Mouse (Mus musculus) urinary bladder, adult 18-20 months (tissue): ENCODE data around the gene Rab5b.
"Not testable (repeated sequence)": the region's sequence is repeated elsewhere in the genome, so short reads cannot be mapped to it uniquely, and the experiment has no call there.

Source experiments
- DNase-seq, 2 experiments: peaks; one replicate each; pipeline ENCODE4 v3.0.0; 2022; ENCODE audit warnings: low spot score in 2 of 2, mixed read lengths in 2 of 2

Rab5b gene

DNA sequence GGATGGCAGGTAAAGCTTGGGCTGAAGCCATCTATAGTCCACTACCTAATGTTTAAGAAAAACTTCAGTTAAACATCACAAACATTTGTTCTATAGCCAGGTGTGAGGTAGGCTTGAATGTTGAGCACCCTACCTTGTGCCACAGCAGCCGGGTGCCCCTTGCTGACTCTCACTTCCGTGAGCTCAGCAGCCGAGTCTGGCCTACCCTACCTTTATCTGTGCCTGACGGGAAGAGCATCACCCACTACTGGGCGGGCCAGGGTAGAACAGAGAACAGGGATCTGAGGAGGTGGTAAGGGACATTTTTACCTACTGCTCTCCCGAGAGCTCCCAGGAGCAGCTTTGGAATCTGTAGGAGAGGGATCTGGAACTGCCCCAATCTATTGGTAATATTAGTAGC is 53.3 kb downstream of the Rab5b start:
- DNase-seq = no peak

- no peak for DNase-seq
Observed at GRCm38 (mm10) chr10:128641871-128642270, 54.2 kb downstream of the Rab5b start.

- no peak for DNase-seq
Observed at GRCm38 (mm10) chr10:128640891-128641290, 55.2 kb downstream of the Rab5b start.

DNA sequence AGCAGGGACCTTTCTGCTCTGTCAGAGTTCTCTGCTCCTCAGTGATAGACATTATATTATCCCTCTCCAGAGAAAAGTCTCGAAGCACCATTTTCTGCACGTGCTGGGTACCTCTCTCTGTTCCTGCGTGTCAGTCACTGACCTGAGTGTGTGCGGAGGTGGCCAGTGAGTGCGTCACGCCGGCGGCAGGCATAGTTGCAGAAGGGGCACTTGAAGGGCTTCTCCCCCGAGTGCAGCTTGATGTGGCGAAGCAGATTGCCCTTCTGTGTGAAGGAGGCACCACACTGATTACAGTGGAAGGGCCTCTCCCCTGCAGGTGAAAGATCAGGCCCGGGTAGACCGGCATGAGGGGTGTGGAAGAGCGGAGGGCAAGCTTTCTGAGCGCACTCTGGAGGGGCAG is 56.1 kb downstream of the Rab5b start:
- DNase-seq = no peak

- DNase-seq = no peak
Observed at GRCm38 (mm10) chr10:128637011-128637410, 59.1 kb downstream of the Rab5b start.

GRCm38 (mm10) chr10:128636561-128636960 is 59.5 kb downstream of the Rab5b start:
- DNase-seq = no peak

GRCm38 (mm10) chr10:128635697-128636096 is 60.4 kb downstream of the Rab5b start:
- DNase-seq = no peak

DNA sequence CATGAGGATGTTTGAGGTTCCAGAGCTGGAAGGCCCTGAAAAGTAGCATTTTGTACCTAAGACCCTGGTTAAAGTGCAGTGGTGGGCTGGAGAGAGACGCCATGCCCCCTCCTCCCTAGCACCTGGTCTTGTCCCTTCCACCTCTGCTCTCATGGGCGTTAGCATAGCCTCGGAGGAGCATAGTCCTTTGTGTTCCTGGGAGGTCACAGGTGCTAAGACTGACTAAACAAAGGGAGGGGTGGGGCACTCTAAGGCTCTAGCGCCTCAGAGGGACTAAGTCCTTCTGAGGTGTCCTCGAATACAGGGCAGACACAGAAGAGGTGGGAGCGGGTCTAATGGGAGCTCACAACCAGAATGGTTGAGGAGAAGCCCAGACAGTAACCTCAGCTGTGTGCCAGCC is 64.5 kb downstream of the Rab5b start:
- DNase-seq = no peak

DNA sequence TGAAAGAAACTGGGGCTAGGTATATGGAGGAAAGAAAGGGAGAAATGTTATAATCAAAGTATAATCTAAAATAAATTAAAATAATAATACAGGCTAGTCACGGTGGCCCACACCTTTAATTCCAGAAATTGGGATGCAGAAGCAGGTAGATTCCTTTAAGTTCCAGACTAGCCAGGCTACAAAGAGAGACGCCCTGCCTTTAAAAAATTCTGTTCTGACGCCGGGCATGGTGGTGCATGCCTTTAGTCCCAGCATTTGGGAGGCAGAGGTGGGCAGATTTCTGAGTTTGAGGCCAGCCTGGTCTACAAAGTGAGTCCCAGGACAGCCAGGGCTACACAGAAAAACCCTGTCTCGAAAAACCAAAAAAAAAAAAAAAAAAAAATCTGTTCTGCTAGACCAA is 65.8 kb downstream of the Rab5b start:
- DNase-seq = not testable (repeated sequence)

GRCm38 (mm10) chr10:128629746-128630145 is 66.3 kb downstream of the Rab5b start:
- DNase-seq = no peak

DNA sequence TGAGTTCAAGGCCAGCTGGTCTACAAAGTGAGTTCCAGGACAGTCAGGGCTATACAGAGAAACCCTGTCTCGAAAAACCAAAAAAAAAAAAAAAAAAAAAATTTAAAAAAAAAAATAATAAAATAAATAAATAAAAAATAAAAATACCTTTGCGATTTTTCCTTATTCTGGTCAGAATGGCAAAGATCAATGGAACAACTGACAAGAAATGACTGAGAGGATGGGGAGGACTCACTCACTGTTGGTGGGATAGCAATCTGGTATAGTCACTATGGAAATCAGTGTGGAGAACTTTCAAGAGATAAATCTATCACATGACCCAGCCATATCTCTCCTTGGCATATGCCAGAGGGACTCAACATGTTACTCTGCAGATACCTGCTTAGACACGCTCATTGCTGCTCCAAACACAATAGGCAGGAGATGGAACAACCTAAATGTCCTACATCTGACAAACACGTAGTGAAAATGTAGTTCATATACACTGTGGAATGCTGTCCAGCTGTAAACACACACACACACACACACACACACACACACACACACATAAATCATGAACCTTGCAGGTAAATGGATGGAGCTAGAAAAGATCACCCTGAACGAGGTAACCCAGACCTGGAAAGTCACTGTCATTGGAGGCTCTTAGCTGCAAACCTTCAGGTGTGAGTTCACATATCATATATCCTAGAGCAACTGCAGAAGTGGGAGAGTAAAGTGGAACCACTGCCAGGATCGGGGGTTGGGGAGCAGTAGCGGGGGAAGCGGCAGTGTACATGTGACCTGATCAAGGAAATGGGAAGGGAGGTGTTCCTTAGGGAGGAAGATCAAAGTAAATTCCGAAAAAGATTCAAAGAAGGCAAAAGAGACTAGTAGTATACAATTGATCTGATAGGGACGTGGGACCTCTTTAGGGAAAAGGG is 68.4 kb downstream of the Rab5b start:
- DNase-seq = no peak
